Mouse (Mus musculus) testis, adult 2 months (tissue): ENCODE results near the gene Dync1li1. TPM values are rescaled to one million over a fixed set of nuclear protein-coding genes. Genes with fewer than 3 reads are reported as not detected.

Experiments
- H3K27ac ChIP-seq: fragments of 200-500 bp; 2 replicates; pipeline ENCODE4 v1.5.1; 2012; ENCODE audit warnings: low read depth, low read length; ENCODE audit not compliant: control insufficient read depth, insufficient read depth
- H3K27me3 ChIP-seq: fragments of 200-500 bp; 2 replicates; pipeline ENCODE4 v1.6.1; 2012; ENCODE audit warnings: mild to moderate bottlenecking, low read length, moderate library complexity; ENCODE audit not compliant: control insufficient read depth, insufficient read depth
- H3K36me3 ChIP-seq: fragments of 200-500 bp; 2 replicates; pipeline ENCODE4 v1.6.1; 2012; ENCODE audit warnings: mild to moderate bottlenecking, low read length; ENCODE audit not compliant: control insufficient read depth, insufficient read depth
- H3K4me1 ChIP-seq: fragments of 200-500 bp; 2 replicates; pipeline ENCODE4 v1.6.1; 2012; ENCODE audit warnings: low read length; ENCODE audit not compliant: control insufficient read depth, insufficient read depth
- H3K4me3 ChIP-seq: fragments of 200-500 bp; 2 replicates; pipeline ENCODE4 v1.5.1; 2012; ENCODE audit warnings: low read depth, mild to moderate bottlenecking, low read length, moderate library complexity, mixed read lengths; ENCODE audit not compliant: control insufficient read depth
- CTCF ChIP-seq: fragments of 200-500 bp; IDR thresholded peaks from 2 replicates; pipeline ENCODE4 v1.5.1; 2012; ENCODE audit warnings: low read depth, mild to moderate bottlenecking, inconsistent platforms, low read length, moderate library complexity; ENCODE audit not compliant: control insufficient read depth, insufficient read depth, insufficient replicate concordance
- POLR2A ChIP-seq: fragments of 200-500 bp; IDR thresholded peaks from 2 replicates; pipeline ENCODE4 v1.6.1; 2012; ENCODE audit warnings: low read depth, mild to moderate bottlenecking, inconsistent platforms, low read length, moderate library complexity; ENCODE audit not compliant: control insufficient read depth
- polyA plus RNA-seq: library from polyadenylated mRNA; depleted of rRNA; stranded (reverse); fragments of >200 nt; gene quantifications from 2 replicates; pipeline ENCODE4 v1.2.3, GENCODE M21; 2012

Dync1li1 gene
- polyA plus RNA-seq, 1 experiment, result 4.7 TPM

DNA sequence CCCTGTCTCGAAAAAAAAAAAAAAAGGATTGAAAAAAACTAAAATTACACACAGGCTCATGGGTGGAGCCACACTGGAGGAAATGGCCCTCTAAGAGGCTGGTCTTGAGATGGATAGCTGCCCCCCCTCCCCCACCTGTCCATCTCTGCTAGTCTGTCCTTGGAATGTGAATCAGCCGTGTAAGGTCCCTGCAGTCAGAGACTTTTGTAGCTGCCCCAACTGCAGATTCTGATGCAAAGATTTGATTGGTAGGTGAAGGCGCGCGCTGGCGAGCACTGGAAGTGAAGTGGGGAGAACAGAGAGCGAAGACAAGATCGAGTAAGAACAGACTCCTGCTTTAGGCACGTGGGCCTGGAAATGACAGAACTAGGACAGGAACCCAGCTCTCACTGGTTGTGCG is 21.7 kb upstream of the Dync1li1 start:
- no peaks in the 10 kb centered on the region for H3K27me3 ChIP-seq
- no peak overlapping the region for H3K27ac ChIP-seq
- H3K36me3 ChIP-seq, result no peaks in the 10 kb centered on the region
- TF ChIP-seq CTCF (no peak), POLR2A (no peak)
- no peak overlapping the region for H3K4me3 ChIP-seq
- peaks cover 7% of the 10 kb centered on the region for H3K4me1 ChIP-seq

DNA sequence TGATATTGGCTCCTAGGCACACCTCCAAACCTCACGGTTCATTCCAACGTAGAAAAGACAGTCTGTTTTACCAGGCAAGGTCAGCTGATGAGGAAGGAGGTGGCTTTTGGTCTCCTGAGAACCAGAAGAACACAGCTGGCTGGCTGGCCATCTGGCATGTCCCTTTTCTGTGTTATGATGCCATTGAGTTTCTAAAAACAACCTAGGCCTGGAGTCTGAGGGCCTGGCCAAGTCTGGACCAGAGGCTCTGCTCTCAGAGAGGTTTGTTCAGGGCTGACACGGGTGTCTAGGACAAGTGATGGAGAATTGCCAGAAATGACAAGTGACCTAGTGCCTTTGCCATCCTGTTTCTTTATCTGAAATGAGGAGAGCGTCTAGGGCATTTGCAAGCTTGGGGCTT is 20.5 kb upstream of the Dync1li1 start:
- no peaks in the 10 kb centered on the region for H3K27me3 ChIP-seq
- peak overlapping the region; percentile 37 for H3K4me3 ChIP-seq
- no peak for TF ChIP-seq CTCF
- no peak for TF ChIP-seq POLR2A
- no peaks in the 10 kb centered on the region for H3K36me3 ChIP-seq
- H3K4me1 ChIP-seq, result peaks cover 9% of the 10 kb centered on the region
- H3K27ac ChIP-seq, result no peak overlapping the region

DNA sequence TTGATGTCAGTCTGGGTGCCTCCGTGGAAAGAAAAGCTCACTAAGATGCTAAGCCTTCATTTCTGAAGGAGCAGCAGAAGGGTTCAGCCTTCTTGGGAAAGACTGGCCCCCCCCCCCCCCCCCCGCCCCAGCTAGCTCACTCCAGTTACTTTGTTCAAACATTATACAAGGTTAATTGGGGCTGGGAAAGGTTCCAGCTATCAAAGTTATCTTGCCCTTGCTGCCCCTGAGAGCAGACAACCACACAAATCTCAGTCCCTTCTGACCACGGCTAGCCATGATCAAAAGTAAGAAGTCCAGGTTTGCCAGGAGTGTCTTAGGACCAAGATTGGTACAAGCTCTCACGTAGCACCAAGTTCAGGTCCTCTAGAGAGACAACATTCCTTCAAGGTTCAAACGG is 19.6 kb upstream of the Dync1li1 start:
- Histone ChIP-seq H3K36me3 (no peaks in the 10 kb centered on the region), H3K4me1 (peaks cover 8% of the 10 kb centered on the region), H3K27me3 (no peaks in the 10 kb centered on the region), H3K4me3 (no peak overlapping the region; the same call in 1 of the 2 replicates), H3K27ac (no peak overlapping the region)
- TF ChIP-seq CTCF, result no peak
- TF ChIP-seq POLR2A, result no peak

DNA sequence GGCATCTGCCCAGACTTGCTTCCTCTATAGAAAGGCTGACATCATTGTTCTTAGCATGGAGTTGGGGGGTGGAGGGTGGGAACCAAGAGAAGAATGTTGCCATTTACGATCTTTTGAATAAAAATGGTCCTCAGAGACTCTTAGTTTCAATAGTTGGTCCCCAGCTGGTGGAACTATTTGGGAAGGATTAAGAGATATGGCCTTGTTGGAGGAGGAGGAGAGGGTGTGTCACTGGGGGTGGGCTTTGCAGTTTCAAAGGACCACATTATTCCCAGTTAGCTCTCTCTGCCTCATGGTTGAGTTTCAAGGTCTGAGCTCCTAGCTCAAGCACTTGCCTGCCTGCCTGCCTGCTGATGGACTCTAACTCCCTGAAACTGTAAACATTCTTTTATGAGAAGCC is 16.6 kb upstream of the Dync1li1 start:
- Histone ChIP-seq H3K36me3 (no peaks in the 10 kb centered on the region), H3K4me1 (peaks cover 5% of the 10 kb centered on the region), H3K27me3 (no peaks in the 10 kb centered on the region), H3K27ac (no peak overlapping the region), H3K4me3 (no peak overlapping the region)
- TF ChIP-seq POLR2A, result no peak
- TF ChIP-seq CTCF, result no peak

DNA sequence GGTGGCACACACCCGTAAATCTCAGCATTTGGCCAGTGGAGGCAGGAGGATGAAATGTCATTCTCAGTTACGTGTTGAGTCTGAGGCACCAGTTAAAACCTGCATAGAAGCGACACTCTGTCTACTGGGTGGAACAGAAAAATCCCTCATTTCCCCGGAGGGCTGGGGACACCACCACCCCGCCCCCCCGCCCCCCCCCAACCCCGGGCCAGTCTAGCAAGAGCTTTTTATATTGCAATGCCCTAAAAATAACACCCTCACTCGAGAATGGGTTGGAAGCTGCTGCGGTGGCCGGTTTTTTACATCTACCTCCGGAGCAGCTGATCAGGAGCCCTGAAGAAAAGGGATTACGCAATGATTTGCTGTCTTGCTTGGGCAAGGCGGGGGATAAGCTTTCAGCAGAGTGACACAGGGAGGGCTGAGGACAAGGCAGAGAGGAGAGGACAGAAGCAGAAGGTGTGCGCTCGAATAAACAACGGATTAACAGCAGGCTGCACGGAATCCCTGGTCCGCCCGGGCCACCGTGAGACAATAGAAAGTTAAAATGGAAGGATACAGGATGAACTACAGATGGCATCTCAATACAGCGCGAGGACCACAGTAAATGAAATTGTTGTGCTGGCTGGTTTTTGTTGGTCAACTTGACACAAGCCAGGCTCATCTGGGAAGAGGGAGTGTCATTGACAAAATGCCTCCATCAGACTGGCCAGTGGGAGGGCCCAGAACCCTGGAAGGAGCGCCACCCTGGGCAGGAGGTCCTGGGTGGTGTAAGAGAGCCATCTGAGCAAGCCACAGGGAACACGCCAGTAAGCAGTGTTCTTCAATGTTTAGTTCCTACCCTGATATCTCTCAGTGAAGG is 15.7 kb upstream of the Dync1li1 start:
- H3K4me1 ChIP-seq, result peaks cover 5% of the 10 kb centered on the region
- no peak overlapping the region for H3K27ac ChIP-seq
- TF ChIP-seq POLR2A (no peak), CTCF (no peak)

DNA sequence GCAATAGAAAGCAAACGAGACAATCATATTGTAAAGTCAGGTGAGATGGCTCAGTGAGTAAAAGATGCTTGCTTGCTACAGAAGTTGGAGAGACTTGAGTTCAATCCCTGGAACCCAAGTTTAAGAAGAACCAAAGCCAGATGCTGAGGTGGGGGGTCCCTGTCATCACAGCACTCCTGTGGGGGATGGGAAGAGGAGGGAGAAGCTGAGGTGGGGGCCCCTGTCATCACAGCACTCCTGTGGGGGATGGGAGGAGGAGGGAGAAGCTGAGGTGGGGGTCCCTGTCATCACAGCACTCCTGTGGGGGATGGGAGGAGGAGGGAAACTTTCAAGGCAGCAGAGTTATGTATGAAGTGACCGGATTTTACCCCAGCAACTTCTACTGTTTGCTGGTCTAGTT is 15.0 kb upstream of the Dync1li1 start:
- peaks cover 5% of the 10 kb centered on the region for H3K4me1 ChIP-seq
- TF ChIP-seq CTCF (no peak), POLR2A (no peak)
- H3K4me3 ChIP-seq, result no peak overlapping the region
- no peaks in the 10 kb centered on the region for H3K36me3 ChIP-seq
- no peaks in the 10 kb centered on the region for H3K27me3 ChIP-seq
- no peak overlapping the region for H3K27ac ChIP-seq

More for the DNA sequence above, 15.7 kb upstream of the Dync1li1 start:
- Histone ChIP-seq H3K4me3 (peak overlapping the region; percentile 51), H3K27me3 (no peaks in the 10 kb centered on the region), H3K36me3 (no peaks in the 10 kb centered on the region)

DNA sequence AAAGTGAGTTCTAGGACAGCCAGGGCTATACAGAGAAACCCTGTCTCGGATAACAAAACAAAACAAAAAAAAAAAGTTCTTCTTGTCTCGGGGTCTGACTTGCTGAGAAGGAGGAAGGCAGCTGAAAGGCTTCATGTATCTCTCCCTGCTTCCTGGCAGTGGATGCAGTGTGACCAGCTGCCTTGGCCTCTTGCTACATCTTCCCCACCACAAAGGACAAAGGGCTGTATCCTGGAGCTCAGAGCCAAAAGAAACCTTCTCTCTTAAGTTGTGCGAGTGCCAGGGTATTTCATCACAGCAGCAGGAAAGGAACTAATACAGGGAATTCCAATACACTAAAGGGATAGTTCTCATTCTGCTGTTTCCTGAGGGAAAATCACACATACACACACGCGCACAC is 10.0 kb upstream of the Dync1li1 start:
- no peaks in the 10 kb centered on the region for H3K36me3 ChIP-seq
- H3K4me1 ChIP-seq, result no peaks in the 10 kb centered on the region
- H3K4me3 ChIP-seq, result no peak overlapping the region
- H3K27ac ChIP-seq, result no peak overlapping the region
- no peaks in the 10 kb centered on the region for H3K27me3 ChIP-seq
- no peak for TF ChIP-seq CTCF
- TF ChIP-seq POLR2A, result no peak

DNA sequence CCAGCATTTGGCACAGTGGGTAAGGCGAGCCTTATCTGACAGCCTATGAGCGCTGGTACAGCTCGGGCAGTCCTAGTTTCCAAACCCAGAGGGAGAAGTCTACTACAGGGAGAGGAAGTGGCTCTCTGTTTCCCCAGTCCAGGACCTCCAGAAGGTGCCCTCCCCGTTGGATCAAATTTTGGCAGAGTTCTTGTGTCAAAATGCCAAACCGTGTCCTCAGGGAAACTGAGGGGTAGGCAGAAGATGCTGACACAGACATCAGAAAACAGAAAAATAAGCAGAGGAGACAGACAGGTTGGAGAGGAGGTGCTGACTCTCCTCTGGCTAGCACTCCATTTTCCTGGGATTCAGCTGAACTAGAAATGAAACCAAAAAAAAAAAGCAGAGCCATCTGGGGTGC is 8.6 kb upstream of the Dync1li1 start:
- Histone ChIP-seq H3K27ac (no peak overlapping the region), H3K4me3 (no peak overlapping the region), H3K27me3 (no peaks in the 10 kb centered on the region), H3K36me3 (no peaks in the 10 kb centered on the region), H3K4me1 (no peaks in the 10 kb centered on the region)
- TF ChIP-seq CTCF (no peak), POLR2A (no peak)
